Mouse (Mus musculus) right cerebral cortex, adult 2 months (tissue): ENCODE results near the gene Zfp708.
A peak's percentile ranks its signal among the peaks of the same experiment; 100 is the strongest.
"Not testable (repeated sequence)": the region's sequence is repeated elsewhere in the genome, so short reads cannot be mapped to it uniquely, and the experiment has no call there.

Experiments used
- DNase-seq, 2 experiments: peaks; one replicate each; pipeline ENCODE4 v3.0.0; 2021 to 2022; ENCODE audit warnings: low spot score in 2 of 2

Gene Zfp708

GRCm38 (mm10) chr13:67097876-67098275 is at the start of gene Zfp708:
Gene Zfp708, minus strand, starts transcription at chr13:67097976.
- no peak for DNase-seq

GRCm38 (mm10) chr13:67128038-67128721 is 30.4 kb upstream of the Zfp708 start:
- DNase-seq, result peak; percentile 93 to 97

GRCm38 (mm10) chr13:67127507-67127906 is 29.7 kb upstream of the Zfp708 start:
- not testable (repeated sequence) for DNase-seq

- DNase-seq, result no peak
Observed at GRCm38 (mm10) chr13:67124460-67124859, 26.7 kb upstream of the Zfp708 start.

GRCm38 (mm10) chr13:67121360-67121759 is 23.6 kb upstream of the Zfp708 start, which contains the start of gene Zfp759:
Gene Zfp759, plus strand, starts transcription at chr13:67121660.
- not testable (repeated sequence) for DNase-seq

- DNase-seq, result not testable (repeated sequence)
Observed at GRCm38 (mm10) chr13:67116163-67116562, 18.4 kb upstream of the Zfp708 start, which contains the start of gene Rslcan18. Gene Rslcan18, minus strand, starts transcription at chr13:67116263.

GRCm38 (mm10) chr13:67113287-67113686 is 15.5 kb upstream of the Zfp708 start:
- no peak for DNase-seq

GRCm38 (mm10) chr13:67112096-67112495 is 14.3 kb upstream of the Zfp708 start:
- DNase-seq, result peak; percentile 30 to 46

GRCm38 (mm10) chr13:67108821-67109206 is 11.0 kb upstream of the Zfp708 start:
- peak in 1 of 2 experiments; percentile 67 for DNase-seq

GRCm38 (mm10) chr13:67108194-67108820 is 10.5 kb upstream of the Zfp708 start, which contains the start of gene Gm28557:
Gene Gm28557, minus strand, starts transcription at chr13:67108604.
- DNase-seq, result peak; percentile 97

- DNase-seq, result no peak
Observed at GRCm38 (mm10) chr13:67107681-67108080, 9.9 kb upstream of the Zfp708 start.

- no peak for DNase-seq
Observed at GRCm38 (mm10) chr13:67090154-67090553, 7.6 kb downstream of the Zfp708 start.

GRCm38 (mm10) chr13:67081946-67082345 is 15.8 kb downstream of the Zfp708 start:
- no peak for DNase-seq

- peak; percentile 64 to 77 for DNase-seq
Observed at GRCm38 (mm10) chr13:67081142-67081713, 16.5 kb downstream of the Zfp708 start.

GRCm38 (mm10) chr13:67077244-67077643 is 20.5 kb downstream of the Zfp708 start:
- no peak for DNase-seq

- no peak for DNase-seq
Observed at GRCm38 (mm10) chr13:67072786-67073185, 25.0 kb downstream of the Zfp708 start.

GRCm38 (mm10) chr13:67065386-67065785 is 32.4 kb downstream of the Zfp708 start:
- no peak for DNase-seq

GRCm38 (mm10) chr13:67062427-67062826 is 35.3 kb downstream of the Zfp708 start:
- no peak for DNase-seq

GRCm38 (mm10) chr13:67060786-67061358 is 36.9 kb downstream of the Zfp708 start, which contains the start of gene Zfp712:
Gene Zfp712, minus strand, starts transcription at chr13:67061170.
- DNase-seq, result peak; percentile 94 to 98

GRCm38 (mm10) chr13:67060161-67060785 is 37.5 kb downstream of the Zfp708 start:
- no peak for DNase-seq
